Mouse (Mus musculus) kidney, embryonic 16.5 days (tissue): Measurements from ENCODE around the gene Atp6v1g1. TPM values are rescaled to one million over a fixed set of nuclear protein-coding genes. Genes with fewer than 3 reads are reported as not detected.

Source experiments
- ATAC-seq: fragments of 200-750 bp; cut with Nextera tagmentation; 2 replicates; pipeline ENCODE4 v1.8.0; 2017; ENCODE audit warnings: moderate TSS enrichment; ENCODE audit not compliant: low FRiP score, low TSS enrichment
- H3K27ac ChIP-seq: fragments of 300-500 bp; sonication (generic); 2 replicates; pipeline ENCODE4 v1.5.1; 2014; ENCODE audit warnings: low read length
- H3K27me3 ChIP-seq: fragments of 300-500 bp; sonication (generic); 2 replicates; pipeline ENCODE4 v1.6.1; 2014; ENCODE audit warnings: low read length, control low read depth, mixed read lengths; ENCODE audit not compliant: insufficient read depth
- H3K36me3 ChIP-seq: fragments of 300-500 bp; sonication (generic); 2 replicates; pipeline ENCODE4 v1.6.1; 2014; ENCODE audit warnings: low read length, control low read depth, mixed read lengths; ENCODE audit not compliant: insufficient read depth
- H3K4me1 ChIP-seq: fragments of 300-500 bp; sonication (generic); 2 replicates; pipeline ENCODE4 v1.6.1; 2014; ENCODE audit warnings: low read length, control low read depth, mixed read lengths; ENCODE audit not compliant: insufficient read depth
- H3K4me2 ChIP-seq: fragments of 300-500 bp; sonication (generic); replicated peaks from 2 replicates; pipeline ENCODE4 v1.6.1; 2014; ENCODE audit warnings: low read depth, low read length
- H3K4me3 ChIP-seq: fragments of 300-500 bp; sonication (generic); 2 replicates; pipeline ENCODE4 v1.5.1; 2014; ENCODE audit warnings: mild to moderate bottlenecking, low read length
- H3K9ac ChIP-seq: fragments of 300-500 bp; sonication (generic); replicated peaks from 2 replicates; pipeline ENCODE4 v1.6.1; 2014; ENCODE audit warnings: low read length
- H3K9me3 ChIP-seq: fragments of 300-500 bp; sonication (generic); 2 replicates; pipeline ENCODE4 v1.6.1; 2016; ENCODE audit warnings: low read length, control low read depth
- WGBS: fragments of 180-500 bp; shearing (Covaris S2); extraction: QIAGEN DNeasy Blood & Tissue Kit; methylation state at CpG from one replicate; pipeline ENCODE4 v1.1.7; 2014; 5-methylcytosine and 5-hydroxymethylcytosine counted together
- polyA plus RNA-seq: library from polyadenylated mRNA; unstranded; fragments of >200 nt; fragmentation: Nextera tagmentation; extraction: Ambion mirVana; gene quantifications from 2 replicates; pipeline ENCODE4 v1.2.1, GENCODE M21; 2015

The Atp6v1g1 gene
- polyA plus RNA-seq, 1 experiment from 2014 or later = 320 TPM

- no peak for ATAC-seq
- no peak overlapping the region for H3K27ac ChIP-seq
Measured at GRCm38 (mm10) chr4:63569322-63569721, 24.8 kb downstream of the Atp6v1g1 start.

DNA sequence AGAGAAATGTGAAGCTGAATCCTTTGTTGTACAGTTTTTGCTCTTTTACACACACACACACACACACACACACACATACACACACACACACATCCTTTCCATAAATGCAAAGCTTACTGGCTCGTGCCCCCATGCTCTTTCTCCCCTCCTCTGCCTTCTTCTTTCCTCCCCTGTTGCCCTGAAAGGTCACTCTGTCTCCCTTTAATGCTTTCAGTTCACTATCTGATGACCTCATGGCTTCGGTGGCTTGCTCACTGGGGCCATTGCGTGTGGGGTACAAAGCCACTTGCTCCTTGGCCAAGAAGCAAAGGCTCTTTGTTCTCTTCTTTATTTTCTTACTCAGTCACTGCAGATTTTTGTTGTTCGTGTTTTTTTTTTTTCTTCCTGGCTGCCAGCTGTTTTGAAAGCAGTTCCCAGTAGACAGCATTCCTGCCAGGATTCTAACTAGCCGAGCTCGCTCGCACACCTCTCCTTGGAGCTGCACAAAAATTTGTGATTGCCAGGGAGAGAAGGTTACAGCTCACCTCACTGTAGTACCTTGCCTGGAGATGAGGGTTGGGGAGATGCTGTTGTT lies 25.7 kb downstream of the Atp6v1g1 start:
- ATAC-seq = no peak
- no peak overlapping the region for H3K27ac ChIP-seq
- no peak overlapping the region for H3K4me2 ChIP-seq
- no peak overlapping the region for H3K9ac ChIP-seq
- peaks cover 9% of the 10 kb centered on the region for H3K4me1 ChIP-seq
- WGBS = 25% methylated on average over 7 of the region's 7 CpGs
- H3K4me3 ChIP-seq = no peak overlapping the region
- H3K27me3 ChIP-seq = no peaks in the 10 kb centered on the region
- 0 out of 2 replicates have a peak, but pooled peaks cover 7% of the 10 kb centered on the region for H3K36me3 ChIP-seq
- H3K9me3 ChIP-seq = no peaks in the 10 kb centered on the region

More at GRCm38 (mm10) chr4:63569322-63569721, 24.8 kb downstream of the Atp6v1g1 start:
- H3K36me3 ChIP-seq = 0 out of 2 replicates have a peak, but pooled peaks cover 7% of the 10 kb centered on the region
- H3K27me3 ChIP-seq = no peaks in the 10 kb centered on the region
- H3K4me3 ChIP-seq = no peak overlapping the region
- no peaks in the 10 kb centered on the region for H3K9me3 ChIP-seq
- no peak overlapping the region for H3K4me2 ChIP-seq
- WGBS = 82% methylated on average over 8 of the region's 8 CpGs
- H3K9ac ChIP-seq = no peak overlapping the region
- peaks cover 9% of the 10 kb centered on the region for H3K4me1 ChIP-seq

- H3K36me3 ChIP-seq = 0 out of 2 replicates have a peak, but pooled peaks cover 11% of the 10 kb centered on the region
- no peak overlapping the region for H3K4me3 ChIP-seq
- H3K4me1 ChIP-seq = peaks cover 9% of the 10 kb centered on the region
- no peaks in the 10 kb centered on the region for H3K27me3 ChIP-seq
- no peak overlapping the region for H3K27ac ChIP-seq
- ATAC-seq = no peak
- H3K4me2 ChIP-seq = no peak overlapping the region
- peaks cover 3% of the 10 kb centered on the region for H3K9me3 ChIP-seq
- H3K9ac ChIP-seq = no peak overlapping the region
- WGBS = 91% methylated on average over 5 of the region's 5 CpGs
Measured at GRCm38 (mm10) chr4:63572621-63573020, 28.0 kb downstream of the Atp6v1g1 start.

GRCm38 (mm10) chr4:63579649-63580048 lies 35.1 kb downstream of the Atp6v1g1 start:
- WGBS = 88% methylated on average over 14 of the region's 14 CpGs

GRCm38 (mm10) chr4:63580078-63580477 lies 35.5 kb downstream of the Atp6v1g1 start:
- Histone ChIP-seq H3K4me1 (peaks cover under 1% of the 10 kb centered on the region; the same call in 1 of the 2 replicates), H3K36me3 (0 out of 2 replicates have a peak, but pooled peaks cover 6% of the 10 kb centered on the region), H3K4me2 (no peak overlapping the region), H3K9ac (no peak overlapping the region), H3K4me3 (no peak overlapping the region), H3K27me3 (no peaks in the 10 kb centered on the region), H3K27ac (no peak overlapping the region), H3K9me3 (peaks cover 6% of the 10 kb centered on the region)
- WGBS = 34% methylated on average over 6 of the region's 6 CpGs
- ATAC-seq = no peak; the same call in 1 of the 2 replicates

More at GRCm38 (mm10) chr4:63579649-63580048, 35.1 kb downstream of the Atp6v1g1 start:
- no peaks in the 10 kb centered on the region for H3K27me3 ChIP-seq
- H3K9ac ChIP-seq = no peak overlapping the region
- no peak overlapping the region for H3K4me3 ChIP-seq
- no peaks in the 10 kb centered on the region for H3K4me1 ChIP-seq
- ATAC-seq = no peak
- H3K36me3 ChIP-seq = 0 out of 2 replicates have a peak, but pooled peaks cover 6% of the 10 kb centered on the region
- H3K27ac ChIP-seq = no peak overlapping the region
- H3K4me2 ChIP-seq = no peak overlapping the region
- peaks cover 6% of the 10 kb centered on the region for H3K9me3 ChIP-seq

GRCm38 (mm10) chr4:63582580-63582979 lies 38.0 kb downstream of the Atp6v1g1 start:
- no peak overlapping the region for H3K9ac ChIP-seq
- 76% methylated on average over 5 of the region's 5 CpGs for WGBS
- H3K27me3 ChIP-seq = no peaks in the 10 kb centered on the region
- no peak for ATAC-seq
- no peak overlapping the region for H3K4me3 ChIP-seq
- H3K9me3 ChIP-seq = peaks cover 3% of the 10 kb centered on the region; the same call in 1 of the 2 replicates
- H3K36me3 ChIP-seq = 0 out of 2 replicates have a peak, but pooled peaks cover 3% of the 10 kb centered on the region
- H3K4me1 ChIP-seq = peaks cover 3% of the 10 kb centered on the region; the same call in 1 of the 2 replicates
- no peak overlapping the region for H3K4me2 ChIP-seq
- no peak overlapping the region for H3K27ac ChIP-seq

DNA sequence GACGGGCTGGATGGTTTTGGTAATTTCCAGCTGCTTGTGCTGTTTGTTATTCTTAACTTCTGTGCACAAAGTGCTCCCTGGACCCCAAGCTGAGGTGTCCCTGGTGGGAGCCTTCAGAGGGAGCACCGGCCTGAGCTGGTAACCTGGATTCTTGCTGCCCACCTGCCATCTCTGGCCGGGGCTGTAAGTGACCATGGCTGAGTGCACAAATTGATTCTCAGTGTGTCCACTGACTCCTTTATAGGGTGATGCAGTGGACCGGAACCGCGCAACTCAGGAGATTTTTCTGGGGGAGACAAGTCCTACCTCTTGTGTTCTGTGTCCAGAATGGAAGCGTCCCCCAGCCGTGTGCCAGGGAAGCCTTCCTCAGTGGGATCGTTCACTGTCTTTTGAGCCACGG lies 40.6 kb downstream of the Atp6v1g1 start:
- Histone ChIP-seq H3K9ac (no peak overlapping the region), H3K9me3 (no peaks in the 10 kb centered on the region), H3K4me3 (no peak overlapping the region), H3K27ac (no peak overlapping the region), H3K27me3 (no peaks in the 10 kb centered on the region), H3K4me1 (peaks cover 3% of the 10 kb centered on the region; the same call in 1 of the 2 replicates), H3K4me2 (no peak overlapping the region), H3K36me3 (no peaks in the 10 kb centered on the region)
- 45% methylated on average over 10 of the region's 10 CpGs for WGBS
- ATAC-seq = peak; percentile 76; the same call in 1 of the 2 replicates

DNA sequence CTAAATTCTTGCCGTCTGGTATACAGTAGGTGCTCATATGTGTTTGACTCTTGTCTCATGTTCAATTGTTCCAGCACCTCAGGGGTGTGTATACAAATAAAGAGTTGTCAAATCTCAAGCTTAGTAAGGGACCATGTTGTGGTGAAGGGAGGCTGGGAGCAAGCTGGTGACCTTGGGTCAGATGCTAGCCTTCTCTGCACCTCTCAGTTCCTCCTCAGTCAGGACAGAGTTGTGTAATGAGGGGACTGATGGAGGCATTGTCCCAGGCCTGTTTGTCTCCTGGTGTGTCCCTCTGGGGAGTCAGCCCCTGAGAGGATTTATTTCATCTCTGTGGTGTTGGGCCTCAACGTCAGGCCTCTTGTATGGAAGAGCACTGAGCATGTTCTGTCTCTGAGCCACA lies 41.7 kb downstream of the Atp6v1g1 start:
- Histone ChIP-seq H3K27ac (no peak overlapping the region), H3K36me3 (no peaks in the 10 kb centered on the region), H3K27me3 (no peaks in the 10 kb centered on the region), H3K9ac (no peak overlapping the region), H3K4me1 (peaks cover 3% of the 10 kb centered on the region; the same call in 1 of the 2 replicates), H3K4me2 (no peak overlapping the region), H3K4me3 (no peak overlapping the region), H3K9me3 (no peaks in the 10 kb centered on the region)
- WGBS = 76% methylated on average over 2 of the region's 2 CpGs
- no peak; the same call in 1 of the 2 replicates for ATAC-seq

GRCm38 (mm10) chr4:63589987-63590386 lies 45.4 kb downstream of the Atp6v1g1 start:
- Histone ChIP-seq H3K4me1 (peaks cover 3% of the 10 kb centered on the region; the same call in 1 of the 2 replicates), H3K36me3 (no peaks in the 10 kb centered on the region), H3K27ac (no peak overlapping the region), H3K9ac (no peak overlapping the region), H3K4me3 (no peak overlapping the region), H3K9me3 (no peaks in the 10 kb centered on the region), H3K4me2 (no peak overlapping the region), H3K27me3 (no peaks in the 10 kb centered on the region)
- WGBS = 85% methylated on average over 7 of the region's 7 CpGs
- ATAC-seq = no peak

DNA sequence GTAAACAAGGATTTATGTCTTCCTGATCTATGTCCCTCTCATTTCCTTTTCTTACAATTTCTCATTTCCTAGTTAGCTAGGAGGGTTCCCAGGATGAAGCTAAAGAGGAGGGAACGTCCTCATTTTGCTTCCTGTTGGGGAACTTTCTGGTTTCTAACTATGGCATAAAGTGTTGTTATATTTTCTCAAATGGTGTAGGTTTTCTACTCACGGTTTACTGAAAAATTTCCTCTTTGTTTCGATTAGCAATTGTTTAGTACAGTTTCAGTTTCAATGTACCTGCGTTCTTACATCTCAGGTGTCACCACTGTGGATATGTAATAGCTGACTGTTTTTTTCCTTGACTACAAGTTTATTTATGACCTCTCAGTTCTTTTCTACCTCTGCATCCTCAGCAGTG lies 46.0 kb downstream of the Atp6v1g1 start:
- Histone ChIP-seq H3K27ac (no peak overlapping the region), H3K4me3 (no peak overlapping the region), H3K4me2 (no peak overlapping the region), H3K9ac (no peak overlapping the region), H3K27me3 (no peaks in the 10 kb centered on the region), H3K4me1 (peaks cover 5% of the 10 kb centered on the region), H3K9me3 (no peaks in the 10 kb centered on the region), H3K36me3 (no peaks in the 10 kb centered on the region)
- ATAC-seq = no peak
- 68% methylated on average over 4 of the region's 4 CpGs for WGBS
